Mouse (Mus musculus): ENCODE measurements around the gene Rab11fip2. TPM values are rescaled to one million over a fixed set of nuclear protein-coding genes. Genes with fewer than 3 reads are reported as not detected.
A peak's percentile ranks its signal among the peaks of the same experiment; 100 is the strongest.

The Rab11fip2 gene
- 6.4 and 7.2 TPM in 2 replicates for polyA plus RNA-seq (2016; fragmentation: Nextera tagmentation; extraction: Ambion mirVana)

DNA sequence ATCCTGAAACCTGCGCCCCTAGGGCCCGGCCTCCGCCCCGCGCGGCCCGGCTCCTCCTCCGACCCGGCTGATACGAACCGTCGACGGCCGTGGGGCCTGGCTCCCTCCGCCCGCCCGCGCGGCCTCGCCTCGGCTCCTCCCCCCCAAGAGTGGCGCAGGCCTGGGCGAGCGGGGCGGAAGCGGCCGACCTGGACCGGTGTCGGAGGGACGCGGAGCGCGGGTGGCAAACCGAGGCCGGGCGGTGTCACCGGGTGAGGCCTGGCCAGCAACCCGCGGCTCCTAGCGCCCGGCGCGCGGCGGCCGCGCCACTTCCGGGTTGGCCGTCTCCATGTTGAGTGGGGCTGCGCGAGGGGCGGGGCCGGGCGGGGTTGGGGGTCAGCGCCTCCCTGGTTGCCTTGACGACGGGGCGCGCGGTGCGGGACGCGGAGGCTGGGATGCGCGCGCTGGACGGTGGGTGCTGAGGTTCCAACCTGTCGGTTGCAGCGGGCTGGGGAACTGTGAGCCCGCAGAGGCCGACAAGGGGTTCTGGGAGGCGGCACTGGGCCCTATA is at the start of gene Rab11fip2:
TSS of gene Rab11fip2 (minus strand) at position 333 of the 550 bp plus-strand sequence.
- WGBS = under 1% methylated on average over 56 of the region's 72 CpGs
- peak within 1 kb of the TSS; percentile 91 for H3K4me3 ChIP-seq
- peak; percentile 99 for ATAC-seq (ENCODE audit: low FRiP score)

DNA sequence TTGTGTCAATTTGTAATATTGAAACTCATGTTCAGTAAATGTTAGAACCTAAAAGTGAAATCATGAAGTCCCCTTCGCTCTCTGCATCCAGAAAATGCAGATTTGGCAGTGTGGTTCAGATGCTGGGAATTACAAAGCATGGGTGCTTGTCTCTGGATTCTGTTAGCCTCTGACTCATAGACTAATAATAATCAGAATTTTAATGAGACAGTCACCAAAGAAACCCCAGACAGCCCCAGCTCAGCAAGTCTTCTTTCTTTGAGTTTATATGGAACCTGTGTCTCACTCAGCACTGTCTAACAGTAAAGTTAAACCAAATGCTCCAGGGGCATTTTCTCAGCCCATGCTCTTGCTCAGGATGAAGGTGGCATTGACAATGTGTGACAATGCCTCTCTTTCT is 38.1 kb upstream of the Rab11fip2 start:
- H3K9me3 ChIP-seq (replicated peaks) = no peaks in the 10 kb centered on the region
- no peaks in the 10 kb centered on the region for H3K27me3 ChIP-seq
- no peak for ATAC-seq (ENCODE audit: low FRiP score)
- WGBS = 87% methylated on average over 1 of the region's 1 CpGs
- no peaks in the 10 kb centered on the region for H3K4me1 ChIP-seq
- H3K4me2 ChIP-seq (replicated peaks) = no peak overlapping the region
- H3K27ac ChIP-seq = no peak overlapping the region
- no peaks in the 10 kb centered on the region for H3K36me3 ChIP-seq
- H3K9ac ChIP-seq = no peak overlapping the region
- H3K4me3 ChIP-seq = no peak overlapping the region

More for the DNA sequence above, at the start of gene Rab11fip2:
- Histone ChIP-seq H3K4me1 (peaks cover 10% of the 10 kb centered on the region; the same call in 1 of the 2 replicates), H3K27me3 (no peaks in the 10 kb centered on the region), H3K36me3 (no peaks in the 10 kb centered on the region), H3K4me2 (replicated peaks) (peak within 1 kb of the TSS; percentile 65), H3K27ac (peak within 1 kb of the TSS; percentile 96), H3K9ac (peak within 1 kb of the TSS; percentile 92), H3K9me3 (replicated peaks) (no peaks in the 10 kb centered on the region)

DNA sequence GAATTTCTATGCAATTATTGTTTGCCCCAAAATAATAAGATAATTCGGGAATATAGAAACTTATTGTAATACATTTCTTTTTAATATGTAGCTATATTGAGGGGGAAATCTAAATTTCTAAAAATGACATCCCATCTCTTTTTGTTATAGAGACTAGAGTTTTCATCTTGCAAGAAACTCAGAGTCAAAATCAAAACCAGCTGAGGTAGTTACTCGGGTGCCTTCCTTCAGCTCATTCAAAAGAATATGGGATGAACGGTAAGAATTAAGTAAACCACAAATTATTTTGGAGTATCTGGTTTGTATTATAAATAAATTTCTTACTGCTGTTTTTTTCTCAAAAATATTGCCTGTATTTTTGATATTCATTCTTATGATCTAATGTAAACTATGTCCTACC is 11.5 kb upstream of the Rab11fip2 start:
- WGBS = 77% methylated on average over 3 of the region's 3 CpGs
- no peak overlapping the region for H3K4me2 ChIP-seq (replicated peaks)

DNA sequence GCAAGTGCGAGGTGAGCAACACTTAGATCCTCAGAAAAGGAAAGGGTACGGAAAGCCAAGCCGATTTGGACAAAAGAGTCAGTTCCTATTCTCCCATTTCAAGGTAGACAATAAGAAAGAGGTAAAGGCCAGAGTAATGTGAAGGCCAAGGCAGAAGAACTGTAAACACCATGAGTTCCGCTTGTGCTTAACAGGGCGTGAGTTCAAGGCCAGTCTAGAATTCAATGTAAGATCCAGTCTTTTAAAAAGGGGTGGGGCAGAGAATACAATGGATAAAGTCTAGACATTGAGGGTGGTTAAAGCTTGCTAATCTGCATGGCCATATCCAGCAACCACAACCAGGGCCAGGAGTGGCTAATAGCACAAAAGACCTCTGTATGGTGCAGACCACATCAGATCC is 6.3 kb upstream of the Rab11fip2 start:
- ATAC-seq (ENCODE audit: low FRiP score) = no peak
- H3K4me1 ChIP-seq = no peaks in the 10 kb centered on the region
- no peak overlapping the region for H3K4me2 ChIP-seq (replicated peaks)
- H3K27me3 ChIP-seq = no peaks in the 10 kb centered on the region
- no peak overlapping the region for H3K4me3 ChIP-seq
- no peaks in the 10 kb centered on the region for H3K9me3 ChIP-seq (replicated peaks)
- H3K36me3 ChIP-seq = no peaks in the 10 kb centered on the region
- H3K9ac ChIP-seq = no peak overlapping the region
- 88% methylated on average over 5 of the region's 5 CpGs for WGBS
- H3K27ac ChIP-seq = no peak overlapping the region

More for the DNA sequence above, 11.5 kb upstream of the Rab11fip2 start:
- Histone ChIP-seq H3K9ac (no peak overlapping the region), H3K4me3 (no peak overlapping the region), H3K36me3 (no peaks in the 10 kb centered on the region), H3K27me3 (no peaks in the 10 kb centered on the region), H3K4me1 (no peaks in the 10 kb centered on the region), H3K9me3 (replicated peaks) (no peaks in the 10 kb centered on the region), H3K27ac (no peak overlapping the region)
- no peak for ATAC-seq (ENCODE audit: low FRiP score)

DNA sequence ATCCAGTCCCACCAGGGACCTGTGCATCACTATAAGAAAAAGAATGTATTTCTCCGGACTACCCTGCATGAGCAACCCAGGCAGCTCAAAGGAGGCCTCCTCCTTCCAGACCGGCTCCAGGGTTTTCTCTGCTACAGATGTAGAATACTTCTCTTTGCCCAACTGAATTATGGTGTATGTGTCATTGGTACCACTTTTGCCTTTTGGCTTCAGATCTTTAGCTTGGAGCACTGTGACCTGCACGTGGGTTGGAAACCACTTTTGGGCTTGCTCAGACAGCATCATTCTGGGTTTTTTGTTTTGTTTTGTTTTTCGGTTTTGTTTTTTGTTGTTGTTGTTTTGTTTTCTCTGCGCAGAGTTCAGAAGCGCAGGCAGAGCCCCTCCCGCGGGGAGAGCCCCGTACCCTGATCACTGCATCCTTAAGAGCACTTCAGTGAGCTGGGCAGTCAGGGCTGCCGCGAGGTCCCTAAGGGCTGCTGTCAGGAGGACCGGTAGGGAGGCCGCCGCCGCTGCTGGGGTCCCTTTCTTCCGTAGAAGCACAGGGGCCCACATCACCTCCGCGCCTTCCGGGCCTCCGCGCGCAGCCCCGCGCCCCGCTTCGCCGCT is 635 bp downstream of the Rab11fip2 start:
- WGBS = 1% methylated on average over 27 of the region's 27 CpGs

DNA sequence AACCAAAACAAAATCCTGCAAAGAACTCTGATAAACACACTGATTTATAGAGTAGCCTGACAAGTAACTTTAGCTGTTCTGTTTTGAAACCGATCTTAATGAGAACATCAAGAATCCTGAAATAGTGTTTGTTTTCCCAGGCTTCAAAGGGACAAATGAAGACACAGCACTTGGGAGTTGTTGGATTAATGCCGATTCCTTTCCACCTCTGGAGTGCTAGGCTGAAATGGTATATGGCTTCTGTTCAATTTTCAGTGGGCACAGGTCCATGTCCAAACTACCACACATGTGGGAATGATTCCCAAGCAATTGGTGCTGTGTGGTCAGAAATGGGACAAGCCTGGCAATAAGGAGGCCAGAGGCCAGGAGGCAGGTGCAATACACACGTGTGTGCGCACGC is 3.7 kb downstream of the Rab11fip2 start:
- no peak for ATAC-seq (ENCODE audit: low FRiP score)
- H3K27ac ChIP-seq = no peak overlapping the region
- no peaks in the 10 kb centered on the region for H3K27me3 ChIP-seq
- H3K4me2 ChIP-seq (replicated peaks) = no peak overlapping the region
- 84% methylated on average over 5 of the region's 5 CpGs for WGBS
- H3K36me3 ChIP-seq = 0 out of 2 replicates have a peak, but pooled peaks cover 4% of the 10 kb centered on the region
- H3K4me3 ChIP-seq = no peak overlapping the region
- H3K9me3 ChIP-seq (replicated peaks) = no peaks in the 10 kb centered on the region
- peaks cover 10% of the 10 kb centered on the region; the same call in 1 of the 2 replicates for H3K4me1 ChIP-seq
- no peak overlapping the region for H3K9ac ChIP-seq

More for the DNA sequence above, 635 bp downstream of the Rab11fip2 start:
- Histone ChIP-seq H3K4me3 (peak overlapping the region; percentile 91), H3K27ac (peak overlapping the region; percentile 96), H3K36me3 (no peaks in the 10 kb centered on the region), H3K9ac (peak overlapping the region; percentile 92), H3K27me3 (no peaks in the 10 kb centered on the region), H3K4me1 (peaks cover 10% of the 10 kb centered on the region; the same call in 1 of the 2 replicates), H3K4me2 (replicated peaks) (peak overlapping the region; percentile 65), H3K9me3 (replicated peaks) (no peaks in the 10 kb centered on the region)
- ATAC-seq (ENCODE audit: low FRiP score) = peak; percentile 88

DNA sequence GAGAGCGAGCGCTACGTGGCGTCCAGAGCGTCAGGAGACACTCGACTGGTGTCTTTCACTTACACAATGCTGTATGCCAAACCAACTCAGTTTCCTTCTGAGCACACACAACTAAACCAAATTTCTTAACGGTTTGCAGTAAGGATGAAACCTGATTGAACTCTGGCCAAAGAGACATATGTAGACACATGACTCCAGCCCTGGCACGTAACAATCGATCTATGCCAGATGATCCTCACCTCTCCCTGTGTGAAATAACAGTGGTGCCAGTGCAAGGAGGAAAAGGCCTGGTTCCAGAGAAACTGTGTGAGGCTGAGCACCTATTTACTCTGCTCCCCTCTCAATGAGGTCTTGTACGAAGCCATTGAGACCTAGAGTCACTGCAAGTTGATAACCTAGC is 11.4 kb downstream of the Rab11fip2 start:
- H3K4me1 ChIP-seq = no peaks in the 10 kb centered on the region
- no peaks in the 10 kb centered on the region for H3K27me3 ChIP-seq
- no peak overlapping the region for H3K27ac ChIP-seq
- no peak overlapping the region for H3K4me3 ChIP-seq
- no peak overlapping the region for H3K4me2 ChIP-seq (replicated peaks)
- H3K36me3 ChIP-seq = 0 out of 2 replicates have a peak, but pooled peaks cover 4% of the 10 kb centered on the region
- no peak for ATAC-seq (ENCODE audit: low FRiP score)
- H3K9ac ChIP-seq = no peak overlapping the region
- H3K9me3 ChIP-seq (replicated peaks) = no peaks in the 10 kb centered on the region
- 92% methylated on average over 10 of the region's 10 CpGs for WGBS

DNA sequence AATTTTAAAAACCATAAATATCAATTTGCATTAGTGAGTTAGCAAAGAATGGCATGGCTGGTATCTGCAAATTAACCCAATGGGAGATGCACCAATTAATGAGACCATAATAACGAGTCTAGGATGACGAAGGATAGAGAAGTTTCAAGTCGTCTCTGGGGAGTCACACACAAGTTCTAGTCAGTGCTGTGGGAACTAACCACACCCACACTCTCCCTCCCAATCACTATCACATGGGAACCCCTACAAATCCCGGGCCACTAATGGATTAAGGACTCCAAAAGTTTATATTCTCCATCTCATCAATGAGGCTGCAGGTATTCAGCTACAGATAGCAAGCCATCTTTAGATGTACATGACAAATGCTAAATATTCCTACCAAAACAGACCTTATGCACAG is 14.8 kb downstream of the Rab11fip2 start:
- no peak overlapping the region for H3K4me2 ChIP-seq (replicated peaks)
- H3K4me1 ChIP-seq = no peaks in the 10 kb centered on the region
- H3K9ac ChIP-seq = no peak overlapping the region
- no peak overlapping the region for H3K27ac ChIP-seq
- no peaks in the 10 kb centered on the region for H3K27me3 ChIP-seq
- no peak overlapping the region for H3K4me3 ChIP-seq
- H3K9me3 ChIP-seq (replicated peaks) = no peaks in the 10 kb centered on the region
- H3K36me3 ChIP-seq = no peaks in the 10 kb centered on the region
- no peak for ATAC-seq (ENCODE audit: low FRiP score)
- 82% methylated on average over 4 of the region's 4 CpGs for WGBS

DNA sequence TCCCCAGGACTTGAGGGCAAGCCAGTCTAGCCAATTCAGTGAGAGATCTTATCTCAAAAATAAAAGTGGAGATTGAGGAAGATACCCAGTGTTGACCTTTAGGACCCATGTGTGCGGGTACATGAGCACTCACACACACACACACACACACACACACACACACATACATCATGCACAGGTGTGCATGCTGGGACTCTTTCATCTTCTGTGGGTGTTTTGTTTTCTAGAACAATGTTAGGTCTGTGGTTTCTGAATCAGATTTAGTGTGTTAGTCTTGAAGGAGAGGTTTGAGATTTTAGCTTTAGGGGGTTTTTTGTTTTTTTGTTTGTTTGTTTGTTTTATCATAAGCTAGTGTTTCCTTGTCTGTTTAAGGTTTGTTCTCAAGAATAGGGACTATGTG is 17.3 kb downstream of the Rab11fip2 start:
- no peak overlapping the region for H3K9ac ChIP-seq
- H3K27me3 ChIP-seq = no peaks in the 10 kb centered on the region
- no peaks in the 10 kb centered on the region for H3K9me3 ChIP-seq (replicated peaks)
- no peak overlapping the region for H3K27ac ChIP-seq
- H3K4me2 ChIP-seq (replicated peaks) = no peak overlapping the region
- no peak for ATAC-seq (ENCODE audit: low FRiP score)
- 89% methylated on average over 1 of the region's 1 CpGs for WGBS
- H3K4me1 ChIP-seq = no peaks in the 10 kb centered on the region
- no peaks in the 10 kb centered on the region for H3K36me3 ChIP-seq
- H3K4me3 ChIP-seq = no peak overlapping the region

DNA sequence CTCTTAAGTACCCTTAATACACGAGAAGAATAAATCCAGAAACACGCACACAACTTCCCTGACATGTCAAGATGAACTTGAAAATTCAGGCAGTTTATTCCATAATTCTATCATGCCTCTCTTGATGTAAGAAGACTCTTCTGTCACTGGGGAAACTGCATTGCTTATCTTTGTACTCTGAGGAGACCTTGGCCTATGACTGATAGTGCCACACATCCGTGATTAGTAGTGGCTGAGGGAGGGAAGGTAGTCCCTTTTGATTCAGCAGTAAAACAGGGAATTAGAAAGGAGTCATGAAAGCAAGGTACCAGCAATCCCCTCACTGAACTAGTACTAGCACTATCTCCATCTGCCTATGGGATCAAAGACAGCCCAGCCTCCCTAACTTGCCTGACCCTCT is 22.6 kb downstream of the Rab11fip2 start:
- no peaks in the 10 kb centered on the region for H3K4me1 ChIP-seq
- no peak overlapping the region for H3K4me3 ChIP-seq
- no peak overlapping the region for H3K9ac ChIP-seq
- H3K36me3 ChIP-seq = no peaks in the 10 kb centered on the region
- 83% methylated on average over 3 of the region's 3 CpGs for WGBS
- no peak for ATAC-seq (ENCODE audit: low FRiP score)
- no peak overlapping the region for H3K4me2 ChIP-seq (replicated peaks)
- H3K27ac ChIP-seq = no peak overlapping the region
- no peaks in the 10 kb centered on the region for H3K9me3 ChIP-seq (replicated peaks)
- H3K27me3 ChIP-seq = no peaks in the 10 kb centered on the region

DNA sequence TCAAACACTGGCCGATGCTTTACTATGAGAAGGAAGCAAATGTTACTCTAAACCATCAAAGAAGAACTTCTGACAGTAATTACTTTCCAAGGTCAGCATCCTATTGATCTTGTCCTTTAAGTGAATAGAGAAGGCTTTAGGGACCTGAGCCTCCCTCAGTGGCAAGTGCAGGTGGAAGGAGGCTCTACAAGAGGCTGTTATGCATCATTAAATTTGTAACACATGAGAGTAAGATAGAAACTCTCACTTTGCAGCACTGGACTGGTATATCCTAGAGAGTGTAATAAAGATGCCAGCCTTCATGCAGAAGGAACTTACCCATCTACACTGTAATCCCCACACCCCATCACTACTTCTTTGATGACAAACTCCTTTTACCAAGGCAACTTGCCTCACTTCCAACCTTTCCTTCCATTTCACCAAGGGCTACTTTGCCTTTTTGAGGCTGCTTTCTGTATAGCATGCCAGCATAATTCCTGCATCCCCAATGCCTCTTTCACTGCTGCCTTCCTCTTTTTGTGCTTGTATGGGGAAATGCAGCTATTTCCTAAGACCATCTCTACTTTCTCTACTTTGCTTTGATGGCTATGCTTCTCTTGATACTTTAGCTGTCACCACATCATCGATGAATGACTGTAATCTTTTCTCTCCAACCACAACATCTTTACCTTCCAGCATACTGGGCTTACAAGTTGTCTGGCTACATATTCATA is 25.4 kb downstream of the Rab11fip2 start:
- H3K36me3 ChIP-seq = no peaks in the 10 kb centered on the region
- no peaks in the 10 kb centered on the region for H3K9me3 ChIP-seq (replicated peaks)
- WGBS = 90% methylated on average over 2 of the region's 2 CpGs
- no peak for ATAC-seq (ENCODE audit: low FRiP score)
- H3K9ac ChIP-seq = no peak overlapping the region
- H3K27me3 ChIP-seq = no peaks in the 10 kb centered on the region
- no peaks in the 10 kb centered on the region for H3K4me1 ChIP-seq
- no peak overlapping the region for H3K4me3 ChIP-seq
- H3K27ac ChIP-seq = no peak overlapping the region
- H3K4me2 ChIP-seq (replicated peaks) = no peak overlapping the region

DNA sequence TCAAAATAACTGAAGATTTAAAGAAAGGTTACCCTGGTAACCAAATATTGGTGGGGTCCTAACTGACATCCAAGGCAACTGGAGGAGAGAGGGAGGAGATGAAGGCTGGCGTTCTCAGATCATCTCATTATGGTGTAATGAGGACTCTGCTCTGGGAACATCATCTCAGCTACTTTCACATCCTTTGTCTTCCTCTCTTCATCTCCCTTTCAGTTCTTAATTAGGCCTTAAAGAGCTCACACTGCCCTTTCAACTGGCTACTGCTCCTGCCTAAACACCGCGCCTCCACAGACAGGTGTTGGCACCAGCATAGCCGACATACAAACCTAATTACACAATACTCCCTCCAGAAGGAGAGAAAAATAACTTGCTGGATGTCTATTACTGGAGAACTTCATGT is 31.9 kb downstream of the Rab11fip2 start:
- Histone ChIP-seq H3K9ac (no peak overlapping the region), H3K4me1 (no peaks in the 10 kb centered on the region), H3K27ac (no peak overlapping the region), H3K4me2 (replicated peaks) (no peak overlapping the region), H3K4me3 (no peak overlapping the region), H3K9me3 (replicated peaks) (no peaks in the 10 kb centered on the region), H3K27me3 (no peaks in the 10 kb centered on the region), H3K36me3 (peaks cover 8% of the 10 kb centered on the region)
- WGBS = 60% methylated on average over 4 of the region's 4 CpGs
- ATAC-seq (ENCODE audit: low FRiP score) = no peak

Measured in hindbrain, embryonic 12.5 days (tissue).